Mouse (Mus musculus): ENCODE data around the gene Iqgap1. TPM values are rescaled to one million over a fixed set of nuclear protein-coding genes. Genes with fewer than 3 reads are reported as not detected.

Gene Iqgap1
- total RNA-seq (2021): 10 to 100 TPM; 30.9 to 34.0 TPM

- intact Hi-C loops (cut with DNase I): no loop called here
- no peak for DNase-seq (ENCODE audit: extremely low spot score in 1 of 2, low spot score in 2 of 2)
These were observed at the start of gene Iqgap1 for GRCm38 (mm10) chr7:80825843-80826403. Iqgap1 (minus strand) TSS chr7:80825974.

GRCm38 (mm10) chr7:80873631-80874030 lies 47.9 kb upstream of the Iqgap1 start:
- no peak for DNase-seq (ENCODE audit: extremely low spot score in 1 of 2, low spot score in 2 of 2)
- intact Hi-C loops (cut with DNase I): no loop called here

GRCm38 (mm10) chr7:80873038-80873437 lies 47.3 kb upstream of the Iqgap1 start:
- intact Hi-C loops (cut with DNase I): no loop called here

GRCm38 (mm10) chr7:80868686-80869085 lies 42.9 kb upstream of the Iqgap1 start:
- DNase-seq (ENCODE audit: extremely low spot score in 1 of 2, low spot score in 2 of 2): no peak
- intact Hi-C loops (cut with DNase I): no loop called here

More at GRCm38 (mm10) chr7:80873038-80873437, 47.3 kb upstream of the Iqgap1 start:
- DNase-seq (ENCODE audit: extremely low spot score in 1 of 2, low spot score in 2 of 2): no peak

GRCm38 (mm10) chr7:80866514-80867147 lies 40.9 kb upstream of the Iqgap1 start:
- intact Hi-C loops (cut with DNase I): no loop called here
- DNase-seq (ENCODE audit: extremely low spot score in 1 of 2, low spot score in 2 of 2): no peak

- no peak for DNase-seq (ENCODE audit: extremely low spot score in 1 of 2, low spot score in 2 of 2)
- intact Hi-C loops (cut with DNase I): no loop called here
These were observed 39.7 kb upstream of the Iqgap1 start for GRCm38 (mm10) chr7:80865521-80865920.

- DNase-seq (ENCODE audit: extremely low spot score in 1 of 2, low spot score in 2 of 2): peak in 1 of 2 experiments; percentile 43
- intact Hi-C loops (cut with DNase I): no loop called here
These were observed 39.1 kb upstream of the Iqgap1 start for GRCm38 (mm10) chr7:80864831-80865230.

GRCm38 (mm10) chr7:80864151-80864550 lies 38.4 kb upstream of the Iqgap1 start:
- no peak for DNase-seq (ENCODE audit: extremely low spot score in 1 of 2, low spot score in 2 of 2)
- intact Hi-C loops (cut with DNase I): no loop called here

- intact Hi-C loops (cut with DNase I): no loop called here
- DNase-seq (ENCODE audit: extremely low spot score in 1 of 2, low spot score in 2 of 2): no peak
These were observed 37.7 kb upstream of the Iqgap1 start for GRCm38 (mm10) chr7:80863520-80863919.

GRCm38 (mm10) chr7:80862475-80862874 lies 36.7 kb upstream of the Iqgap1 start:
- DNase-seq (ENCODE audit: extremely low spot score in 1 of 2, low spot score in 2 of 2): no peak
- intact Hi-C loops (cut with DNase I): no loop called here

GRCm38 (mm10) chr7:80860729-80861274 lies 35.0 kb upstream of the Iqgap1 start, which contains the start of gene Zscan2:
Zscan2 (plus strand) TSS chr7:80860920.
- intact Hi-C loops (cut with DNase I): no loop called here
- peak; percentile 91 to 92 for DNase-seq (ENCODE audit: extremely low spot score in 1 of 2, low spot score in 2 of 2)

GRCm38 (mm10) chr7:80860227-80860626 lies 34.5 kb upstream of the Iqgap1 start:
- peak in 1 of 2 experiments; percentile 75 for DNase-seq (ENCODE audit: extremely low spot score in 1 of 2, low spot score in 2 of 2)
- intact Hi-C loops (cut with DNase I): no loop called here

GRCm38 (mm10) chr7:80857181-80857580 lies 31.4 kb upstream of the Iqgap1 start:
- DNase-seq (ENCODE audit: extremely low spot score in 1 of 2, low spot score in 2 of 2): peak; percentile 60 to 83
- intact Hi-C loops (cut with DNase I): loop anchor here (5.0 kb wide), 1 partner anchor 300 kb away; no protein-coding TSS in a partner anchor

GRCm38 (mm10) chr7:80855316-80855715 lies 29.5 kb upstream of the Iqgap1 start:
- DNase-seq (ENCODE audit: extremely low spot score in 1 of 2, low spot score in 2 of 2): no peak
- intact Hi-C loops (cut with DNase I): loop anchor here (5.0 kb wide), 1 partner anchor 302 kb away; no protein-coding TSS in a partner anchor

GRCm38 (mm10) chr7:80853218-80853617 lies 27.4 kb upstream of the Iqgap1 start:
- intact Hi-C loops (cut with DNase I): no loop called here
- DNase-seq (ENCODE audit: extremely low spot score in 1 of 2, low spot score in 2 of 2): no peak

- intact Hi-C loops (cut with DNase I): no loop called here
These were observed 24.7 kb upstream of the Iqgap1 start for GRCm38 (mm10) chr7:80850520-80850919.

GRCm38 (mm10) chr7:80849710-80850109 lies 23.9 kb upstream of the Iqgap1 start:
- intact Hi-C loops (cut with DNase I): loop anchor here (5.0 kb wide), 2 partner anchors 42 to 107 kb away; no protein-coding TSS in a partner anchor
- DNase-seq (ENCODE audit: extremely low spot score in 1 of 2, low spot score in 2 of 2): peak in 1 of 2 experiments; percentile 38

More at GRCm38 (mm10) chr7:80850520-80850919, 24.7 kb upstream of the Iqgap1 start:
- DNase-seq (ENCODE audit: extremely low spot score in 1 of 2, low spot score in 2 of 2): no peak

GRCm38 (mm10) chr7:80849267-80849666 lies 23.5 kb upstream of the Iqgap1 start:
- intact Hi-C loops (cut with DNase I): loop anchor here (5.0 kb wide), 2 partner anchors 42 to 107 kb away; no protein-coding TSS in a partner anchor
- DNase-seq (ENCODE audit: extremely low spot score in 1 of 2, low spot score in 2 of 2): no peak

GRCm38 (mm10) chr7:80846709-80847108 lies 20.9 kb upstream of the Iqgap1 start:
- DNase-seq (ENCODE audit: extremely low spot score in 1 of 2, low spot score in 2 of 2): no peak
- intact Hi-C loops (cut with DNase I): loop anchor here (5.0 kb wide), 2 partner anchors 39 to 104 kb away; no protein-coding TSS in a partner anchor

- DNase-seq (ENCODE audit: extremely low spot score in 1 of 2, low spot score in 2 of 2): no peak
- intact Hi-C loops (cut with DNase I): loop anchor here (5.0 kb wide), 2 partner anchors 39 to 104 kb away; no protein-coding TSS in a partner anchor
These were observed 20.5 kb upstream of the Iqgap1 start for GRCm38 (mm10) chr7:80846280-80846678.
